Mouse (Mus musculus) layer of hippocampus, postnatal 25 days (tissue): ENCODE results near the gene Crk. TPM values are rescaled to one million over a fixed set of nuclear protein-coding genes. Genes with fewer than 3 reads are reported as not detected.

Experiments used
- DNase-seq, 2 experiments: peaks; one replicate each; pipeline ENCODE4 v3.0.0; 2022; ENCODE audit warnings: mixed read lengths in 2 of 2, low spot score in 1 of 2; ENCODE audit errors: extremely low spot score in 1 of 2
- total RNA-seq, 2 experiments: library from RNA; stranded (reverse); gene quantifications; 2 replicates each; pipeline ENCODE4 v1.2.3; 2021

Gene Crk
- total RNA-seq = 100 to 1,000 TPM; 118 to 134 TPM

DNA sequence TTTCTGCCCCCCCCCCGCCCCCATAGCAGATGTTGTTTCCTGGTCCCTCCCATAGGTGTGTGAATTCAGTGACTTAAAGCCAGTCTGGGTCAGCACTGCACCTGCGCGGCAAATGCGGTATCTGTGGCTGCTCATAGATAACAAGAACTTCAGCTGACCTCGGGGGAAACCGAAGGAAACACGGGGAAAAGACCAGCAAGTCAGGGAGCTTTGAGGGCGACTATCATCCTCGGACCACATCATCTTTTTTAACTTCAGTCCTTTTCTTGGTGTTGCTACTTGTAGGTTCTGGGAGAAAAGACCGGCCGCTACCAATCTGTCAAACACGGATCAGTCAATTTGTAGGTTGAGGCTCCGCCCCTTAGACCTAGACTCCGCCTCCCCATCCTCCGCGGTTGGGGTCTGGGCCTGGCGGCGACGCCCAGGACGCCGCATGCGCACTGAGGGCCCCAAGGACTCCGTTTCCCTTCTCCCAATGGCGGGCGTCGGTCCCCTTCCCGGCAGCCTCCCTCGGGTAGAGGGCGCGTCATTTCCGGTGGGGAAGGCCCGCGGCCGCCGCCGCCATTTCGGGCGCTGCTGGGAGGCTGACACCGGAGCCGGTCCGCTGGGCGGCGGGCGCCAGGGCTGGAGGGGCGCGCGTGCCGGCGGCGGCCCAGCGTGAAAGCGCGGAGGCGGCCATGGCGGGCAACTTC lies at the start of gene Crk:
Crk (plus strand) TSS at position 513 of the 692 bp plus-strand sequence.
- DNase-seq = peak; percentile 92 to 98

DNA sequence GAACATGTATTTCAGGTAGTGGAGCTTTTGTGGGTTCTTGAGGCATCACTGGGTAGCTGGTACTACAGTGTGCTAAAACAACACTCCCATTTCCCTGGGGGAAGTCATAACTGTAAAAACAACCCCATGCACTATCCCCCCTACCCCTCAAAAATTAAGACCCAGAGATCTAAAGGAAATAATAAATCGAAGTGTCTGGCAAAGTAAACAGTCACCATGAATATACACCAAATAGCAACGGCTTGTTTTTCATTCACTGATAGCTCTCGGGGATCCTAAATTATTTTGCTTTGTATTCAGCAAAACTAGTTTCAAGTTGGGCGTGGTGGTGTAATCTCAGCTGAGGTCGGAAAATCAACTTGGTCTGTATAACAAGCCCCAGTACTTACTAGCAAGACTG lies 49.0 kb upstream of the Crk start:
- DNase-seq = no peak

DNA sequence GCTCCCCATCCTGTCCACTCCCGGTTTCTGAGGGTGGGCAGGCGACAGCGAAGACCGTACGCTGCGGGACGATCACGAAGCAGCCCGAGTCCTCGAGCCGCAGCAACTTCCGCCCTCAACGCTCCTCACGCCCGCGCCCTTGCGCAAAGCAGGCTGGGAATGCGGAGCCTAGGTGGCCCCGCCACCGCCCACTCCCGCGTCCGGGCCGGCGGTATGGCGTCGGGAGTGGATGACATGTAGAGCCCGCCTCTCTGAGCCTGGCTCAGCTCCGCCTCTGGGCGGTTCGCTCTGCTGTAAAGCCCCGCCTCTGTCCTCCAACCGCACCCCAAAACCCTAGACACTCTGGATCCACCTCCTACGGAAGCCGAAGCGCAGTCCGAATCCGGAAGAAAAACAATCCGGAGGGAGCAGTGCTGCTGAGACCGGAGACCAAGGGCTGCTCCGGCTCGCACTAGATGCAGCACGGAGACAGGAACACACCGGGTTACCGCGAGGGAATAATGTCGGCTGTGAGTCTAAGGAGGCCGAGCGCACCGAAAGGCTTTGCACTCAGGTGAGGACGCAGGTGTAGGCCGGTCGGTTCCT lies 48.3 kb upstream of the Crk start, which contains the start of gene Inpp5k:
Inpp5k (plus strand) TSS at position 344 of the 585 bp plus-strand sequence.
- DNase-seq = peak; percentile 84 to 88

DNA sequence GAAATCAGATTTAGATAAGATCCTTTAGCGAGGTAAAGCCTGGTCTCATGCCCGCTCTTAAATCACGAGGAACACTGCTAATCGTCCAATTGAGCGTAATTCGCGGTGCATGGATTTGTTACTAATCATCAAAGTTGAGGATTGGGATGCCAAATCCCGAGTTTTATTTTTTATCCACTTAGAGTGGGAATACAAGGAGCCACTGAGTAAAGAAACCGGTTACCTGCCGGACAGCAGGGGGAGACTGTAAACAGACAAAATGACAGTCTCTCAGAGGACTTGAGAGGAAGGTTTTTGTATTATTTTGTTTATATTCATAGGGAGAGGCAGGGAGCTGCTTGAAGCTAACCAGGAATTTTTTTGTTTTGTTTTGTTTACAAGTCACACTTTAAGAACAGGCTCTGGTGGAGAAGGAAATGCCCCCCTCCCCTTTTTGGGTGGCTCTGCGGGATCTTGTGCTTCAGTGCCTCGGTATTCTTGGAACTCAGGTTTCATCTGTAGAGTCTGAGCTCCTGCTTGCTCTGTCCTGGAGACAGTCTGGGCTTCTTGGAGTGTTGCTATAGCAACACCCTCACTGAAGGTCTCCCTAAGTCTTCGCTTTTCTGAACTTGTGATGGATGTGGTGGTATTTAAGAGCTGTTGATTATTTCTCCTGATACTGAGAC lies 47.4 kb upstream of the Crk start:
- no peak for DNase-seq

DNA sequence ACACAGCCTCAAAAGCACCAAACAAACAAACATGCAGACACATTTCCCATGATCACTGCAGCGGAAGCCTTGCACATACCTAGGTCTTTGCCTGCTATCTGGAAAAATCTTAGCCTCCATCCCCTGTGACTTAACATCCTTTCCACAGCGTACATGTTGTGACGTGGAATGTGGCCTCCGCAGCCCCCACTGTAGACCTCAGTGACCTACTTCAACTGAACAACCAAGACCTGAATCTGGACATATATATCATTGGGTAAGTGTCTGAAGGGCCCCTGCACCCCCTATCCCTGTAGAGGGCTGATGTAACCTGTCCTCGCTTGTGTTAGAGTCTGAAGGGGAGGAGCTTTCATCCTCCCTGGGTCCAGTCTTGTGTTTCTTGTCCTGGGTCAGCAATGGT lies 46.1 kb upstream of the Crk start:
- no peak for DNase-seq

DNA sequence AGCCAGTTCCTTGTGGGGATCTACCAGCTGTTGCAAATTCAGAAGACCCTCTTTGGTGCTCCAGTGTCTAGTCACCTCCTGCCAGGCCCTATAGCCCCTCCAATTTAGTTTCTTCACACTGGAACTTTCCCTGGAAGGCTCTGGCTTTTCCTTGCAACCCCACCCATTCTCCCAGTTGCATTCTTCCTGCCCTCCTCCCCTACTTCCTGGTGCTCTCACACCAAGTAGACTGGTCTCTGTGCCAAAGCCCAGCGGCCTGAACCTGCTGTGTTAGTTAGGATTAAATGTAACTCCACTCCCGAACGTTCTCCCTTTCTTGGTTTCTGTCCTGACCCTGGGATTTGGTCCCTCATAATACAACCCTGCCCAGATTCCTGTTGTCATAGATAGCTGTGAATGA lies 44.3 kb upstream of the Crk start:
- DNase-seq = no peak

DNA sequence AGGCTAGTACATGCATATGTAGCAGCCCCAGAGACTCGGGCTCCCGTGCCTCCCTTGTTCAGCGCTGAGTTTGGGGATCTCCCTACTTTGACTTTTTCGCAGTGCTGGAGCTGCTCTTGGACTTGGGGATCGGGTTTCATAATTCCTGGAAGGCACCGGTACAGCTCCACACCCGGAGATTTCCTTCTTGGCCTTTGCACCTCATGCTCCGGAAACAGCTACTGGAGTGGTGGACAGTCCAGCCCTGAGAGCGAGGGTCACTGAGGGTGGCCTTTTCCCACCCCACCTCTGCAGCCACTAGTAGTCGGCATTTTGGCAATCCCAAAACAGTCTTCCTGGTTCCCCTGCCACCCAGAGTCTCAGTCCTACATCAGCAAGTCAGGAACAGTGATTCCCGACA lies 43.7 kb upstream of the Crk start:
- DNase-seq = no peak

DNA sequence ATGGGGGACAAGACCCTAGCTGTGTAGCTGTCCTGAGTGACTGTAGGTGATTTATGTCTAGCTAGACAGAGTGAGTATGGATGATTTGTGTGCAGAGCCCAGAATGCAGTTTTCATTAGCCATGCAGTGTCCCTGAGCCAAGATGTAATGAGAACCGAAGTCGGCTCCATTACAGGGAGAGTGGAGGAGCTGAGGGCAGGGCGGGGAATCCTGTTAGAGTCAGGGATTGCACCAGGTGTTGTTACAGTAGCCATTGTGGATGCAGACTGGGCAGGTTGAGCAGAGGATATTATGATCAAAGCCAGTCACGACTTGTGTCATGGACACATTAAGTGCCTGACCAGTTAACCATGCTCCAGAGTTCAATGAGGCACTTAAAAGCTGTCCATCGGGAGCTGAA lies 35.7 kb upstream of the Crk start:
- no peak for DNase-seq

DNA sequence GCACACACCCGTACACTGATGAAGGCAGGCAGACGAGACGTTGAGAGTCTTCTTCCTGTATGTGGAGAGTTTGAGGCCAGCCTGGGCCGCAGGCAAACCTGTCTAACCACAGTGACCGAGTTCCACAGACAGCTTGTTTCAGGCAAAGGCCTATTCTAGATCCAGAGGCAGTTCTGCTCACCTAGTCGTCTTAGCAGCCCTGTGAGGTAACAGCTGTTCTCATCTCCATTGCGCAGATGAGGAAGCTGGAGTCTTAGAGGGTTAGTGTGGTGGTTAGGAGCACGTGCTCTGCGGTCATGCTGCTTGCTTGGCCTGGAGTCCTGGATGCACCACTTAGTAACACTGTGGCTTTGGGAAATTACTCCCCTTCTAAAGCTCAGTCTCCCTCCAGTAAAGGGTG lies 34.4 kb upstream of the Crk start:
- DNase-seq = no peak

DNA sequence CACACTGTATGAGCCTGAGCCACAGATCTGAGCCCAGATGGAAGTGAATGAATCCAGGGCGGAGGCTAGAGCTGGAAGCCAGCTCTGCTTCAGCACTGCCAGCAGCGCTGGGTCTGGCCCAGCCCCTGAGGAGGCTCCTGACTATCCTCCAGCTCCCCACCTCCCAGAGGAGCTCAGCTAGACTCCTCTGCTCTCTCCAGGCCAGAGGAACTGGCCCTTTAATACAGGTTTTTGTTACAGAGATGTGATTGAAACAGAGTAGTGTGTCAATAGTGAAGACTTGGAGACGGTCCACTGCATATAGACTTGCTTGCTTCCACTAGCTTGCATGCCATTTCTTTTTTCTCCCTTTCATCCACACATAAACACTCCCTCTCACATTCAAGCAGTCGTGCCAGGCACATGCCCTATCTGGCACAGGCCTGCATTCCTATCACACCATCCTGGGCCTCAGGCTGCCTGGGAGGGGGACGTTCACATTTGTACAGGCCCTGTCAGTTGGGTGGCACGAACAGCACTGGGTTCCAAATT lies 31.3 kb upstream of the Crk start:
- peak in 1 of 2 experiments; percentile 51 for DNase-seq

DNA sequence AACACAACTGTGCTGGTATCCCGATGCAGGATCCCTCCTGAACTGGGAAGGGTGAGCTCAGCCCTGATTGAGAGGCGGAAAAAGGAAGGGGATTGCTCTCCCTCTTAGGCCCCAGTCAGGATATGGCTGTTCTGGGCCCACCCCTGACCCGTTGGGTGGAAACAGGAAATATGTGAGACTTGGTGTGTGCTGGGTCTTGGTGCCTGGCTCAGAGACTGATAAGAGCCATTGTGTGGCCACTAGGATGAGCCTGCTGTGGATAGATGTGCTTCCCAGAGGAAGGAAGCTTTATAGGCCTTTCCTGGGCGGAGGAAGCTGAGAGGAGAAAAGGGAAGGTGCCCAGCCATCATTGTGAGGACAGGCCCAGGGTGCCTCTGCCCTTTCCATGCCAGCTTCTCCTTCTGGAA lies 29.9 kb upstream of the Crk start:
- DNase-seq = no peak

DNA sequence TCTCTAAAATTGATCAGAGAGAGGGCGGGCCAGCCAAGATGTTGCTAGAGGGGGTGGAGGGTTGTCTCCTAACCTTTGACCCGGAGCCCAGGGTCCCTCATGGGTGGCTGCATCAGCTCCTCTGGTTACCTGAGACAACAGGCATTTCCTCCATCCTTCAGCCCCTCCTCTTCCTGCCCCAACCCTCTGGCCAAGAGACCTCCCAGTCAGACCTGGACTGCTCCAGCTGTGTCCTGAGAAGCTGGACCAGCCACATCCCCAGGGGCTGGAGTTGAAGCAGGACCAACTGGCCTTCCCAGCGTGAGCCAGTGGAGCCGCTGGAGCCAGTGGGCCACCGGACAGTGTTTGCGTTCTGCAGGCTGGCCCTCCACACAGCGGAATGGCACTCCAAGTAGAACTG lies 28.7 kb upstream of the Crk start, which contains the start of gene Myo1c:
Myo1c (plus strand) TSS at position 194 of the 400 bp plus-strand sequence.
- no peak for DNase-seq

DNA sequence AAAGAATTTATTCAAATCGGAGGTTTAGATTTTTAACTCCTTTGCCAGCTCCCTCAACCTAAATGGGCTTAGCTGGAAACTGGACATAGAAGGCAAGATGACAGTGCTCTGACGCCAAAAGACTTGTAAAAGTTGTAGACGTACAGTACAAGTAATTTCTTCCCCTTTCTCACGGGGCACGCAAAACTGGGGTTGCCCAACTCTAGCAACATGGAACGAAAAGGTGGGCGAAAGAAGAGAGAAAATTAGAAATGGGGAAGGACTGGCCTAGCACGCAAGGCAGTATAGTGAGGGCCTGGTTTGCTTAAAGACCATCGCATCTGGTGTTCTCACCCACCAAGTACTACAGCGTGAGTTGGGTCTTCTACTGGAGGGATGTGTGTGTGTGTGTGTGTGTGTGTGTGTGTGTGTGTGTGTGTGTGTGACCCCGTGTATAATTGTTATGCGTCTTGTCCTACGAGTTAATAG lies 28.1 kb upstream of the Crk start:
- no peak for DNase-seq

DNA sequence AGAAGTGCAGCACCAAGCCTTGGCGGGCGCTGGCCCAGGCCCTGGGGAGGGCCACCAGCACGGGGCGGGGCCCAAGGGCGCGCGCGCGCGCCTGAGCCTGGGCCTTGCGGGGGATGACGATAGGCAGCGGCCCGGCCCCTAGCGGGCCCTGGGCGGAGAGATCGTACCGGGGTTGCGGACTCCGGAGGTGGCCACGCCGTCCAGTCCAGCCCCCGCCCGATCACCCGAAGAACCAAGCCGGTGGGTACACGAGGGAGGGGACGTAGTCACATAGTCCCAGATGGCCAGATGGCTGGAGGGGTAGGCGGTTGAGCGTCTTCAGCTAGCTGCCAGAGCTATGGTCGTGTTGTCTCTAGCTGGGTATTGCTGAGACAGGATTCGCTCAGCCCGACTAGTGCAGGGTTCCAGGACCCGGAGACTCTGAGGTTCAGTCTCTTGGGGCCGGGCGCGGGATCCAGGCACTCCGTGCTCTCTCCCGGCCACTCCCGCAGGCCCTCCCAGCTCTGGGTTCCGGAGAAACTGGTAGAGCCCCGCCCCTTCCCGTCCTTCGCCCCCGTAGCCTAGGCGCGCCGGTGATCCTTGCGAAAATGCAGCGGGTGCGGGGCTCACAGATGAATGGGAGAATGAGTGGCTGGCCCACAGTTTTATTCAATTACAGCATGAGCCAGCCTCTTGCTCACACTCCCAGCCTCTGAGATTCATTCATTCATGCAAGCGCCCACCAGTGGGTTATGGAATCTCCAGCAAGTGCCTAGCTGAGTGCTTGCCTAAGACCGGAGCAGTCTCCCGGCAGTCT lies 27.4 kb upstream of the Crk start:
- DNase-seq = peak; percentile 56 to 63

DNA sequence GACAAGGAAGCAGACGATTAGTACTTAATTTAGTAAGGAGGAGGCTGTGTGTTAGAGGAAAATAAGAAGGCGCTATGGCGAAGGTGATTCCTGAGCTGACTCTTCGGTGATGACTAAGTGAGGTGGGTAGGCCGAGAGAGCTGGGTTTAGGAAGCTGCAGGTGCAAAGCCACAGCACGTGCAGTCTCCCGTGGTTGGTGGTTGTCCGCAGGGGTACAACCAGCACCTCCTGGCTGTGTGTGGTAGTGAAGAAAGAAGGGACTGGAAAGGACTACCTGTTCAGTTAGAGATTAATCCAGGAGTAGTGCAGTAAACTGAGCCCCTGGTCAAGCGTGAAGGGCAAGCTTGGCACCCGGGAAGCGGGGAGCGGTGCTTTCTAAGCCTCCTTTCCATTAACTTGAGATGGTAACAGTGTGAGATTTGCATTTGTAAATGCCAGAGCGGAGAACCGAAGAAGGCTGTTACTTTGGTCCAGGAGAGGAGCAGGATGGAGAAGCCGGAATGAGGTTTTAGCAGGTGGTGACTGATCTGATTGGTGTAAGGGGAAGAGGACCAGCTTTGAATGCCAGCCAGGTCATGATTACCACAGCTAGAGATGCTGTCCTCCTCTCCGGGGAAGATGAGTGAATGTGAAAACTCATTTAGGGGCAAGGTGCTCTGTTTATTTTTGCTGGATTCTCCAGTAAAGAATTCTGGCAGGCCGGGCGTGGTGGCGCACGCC lies 26.7 kb upstream of the Crk start:
- no peak for DNase-seq

DNA sequence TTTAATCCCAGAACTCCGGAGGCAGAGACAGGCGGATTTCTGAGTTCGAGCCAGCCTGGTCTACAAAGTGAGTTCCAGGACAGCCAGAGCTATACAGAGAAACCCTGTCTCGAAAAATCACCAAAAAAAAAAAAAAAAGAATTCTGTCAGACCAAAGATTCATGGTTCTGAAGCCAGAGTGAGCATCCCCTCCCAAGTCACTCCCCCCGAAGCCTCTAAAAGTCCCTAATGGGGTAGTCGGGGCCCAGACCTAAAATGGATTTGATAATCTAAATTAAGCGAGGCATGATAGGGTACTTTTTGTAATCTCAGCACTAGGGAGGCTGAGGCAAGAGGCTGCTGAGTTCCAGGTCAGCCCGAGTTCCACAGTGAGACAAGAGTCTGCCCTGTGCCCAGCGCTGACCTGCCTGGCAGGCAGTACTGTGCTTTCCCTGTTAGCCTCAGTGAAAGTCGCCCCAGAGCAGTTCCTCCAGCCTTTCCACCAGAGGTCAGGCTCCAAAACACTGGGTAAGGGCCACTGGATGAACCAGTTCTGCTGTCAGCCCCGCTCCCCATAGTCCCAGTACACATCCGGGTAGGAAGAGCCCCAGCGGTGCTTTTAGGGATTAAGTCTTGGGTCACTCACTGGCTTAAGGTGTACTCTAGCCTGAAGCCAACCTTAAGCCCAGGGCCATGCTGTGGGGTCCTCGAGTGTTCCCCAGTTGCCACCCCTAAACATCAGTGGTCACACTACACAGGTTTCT lies 25.9 kb upstream of the Crk start:
- no peak for DNase-seq

DNA sequence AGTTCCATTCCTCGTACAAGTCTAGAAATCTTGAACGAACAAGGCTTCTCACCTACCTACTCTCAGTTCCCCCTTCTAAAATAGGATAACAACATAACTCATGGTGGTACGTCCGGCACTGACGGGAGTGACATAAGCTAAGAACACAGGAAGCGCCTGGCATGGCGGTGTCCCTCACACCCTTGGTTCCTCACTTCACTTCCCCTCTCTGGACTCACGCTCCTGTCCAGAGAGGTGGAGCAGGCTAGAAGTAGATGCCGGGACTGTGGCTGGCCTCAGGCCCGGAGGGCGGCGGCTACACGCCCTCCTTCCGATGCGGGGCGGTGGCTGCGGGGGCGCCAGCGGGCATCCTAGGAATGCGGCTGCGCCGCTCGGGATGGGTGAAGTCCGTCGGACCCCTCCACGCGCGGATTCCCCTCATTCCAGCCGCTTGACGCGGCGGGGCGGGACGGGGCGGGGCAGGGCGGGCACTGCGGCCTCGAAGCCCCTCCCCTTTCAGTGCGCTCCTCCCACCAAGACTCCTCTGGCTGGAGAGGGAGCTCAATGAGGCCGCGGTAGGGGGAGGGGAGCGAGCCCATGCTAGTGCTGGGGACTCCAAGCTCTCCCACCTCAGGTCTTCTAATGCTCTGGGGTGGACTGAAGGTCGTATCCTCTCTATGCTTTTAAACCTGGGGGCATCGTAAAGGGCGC lies 25.1 kb upstream of the Crk start:
- DNase-seq = peak; percentile 39 to 47
